Mouse (Mus musculus) hindbrain, embryonic 14.5 days (tissue): ENCODE results near the gene Chsy1. TPM values are rescaled to one million over a fixed set of nuclear protein-coding genes. Genes with fewer than 3 reads are reported as not detected.

Source experiments
- ATAC-seq: fragments of 200-750 bp; cut with Nextera tagmentation; 2 replicates; pipeline ENCODE4 v1.8.0; 2017; ENCODE audit warnings: moderate number of reproducible peaks, mild to moderate bottlenecking, moderate TSS enrichment, moderate library complexity; ENCODE audit not compliant: low FRiP score
- DNase-seq: peaks from one replicate; pipeline ENCODE4 v3.0.0-alpha.2; 2015; ENCODE audit warnings: low spot score
- H3K27ac ChIP-seq: fragments of 300-500 bp; sonication (generic); 2 replicates; pipeline ENCODE4 v1.5.1; 2014; ENCODE audit warnings: mild to moderate bottlenecking, moderate library complexity
- H3K27me3 ChIP-seq: fragments of 300-500 bp; sonication (generic); 2 replicates; pipeline ENCODE4 v1.6.1; 2014; ENCODE audit warnings: mild to moderate bottlenecking, low read length, mixed read lengths; ENCODE audit not compliant: control insufficient read depth, insufficient read depth
- H3K36me3 ChIP-seq: fragments of 300-500 bp; sonication (generic); replicated peaks from 2 replicates; pipeline ENCODE4 v1.6.1; 2014; ENCODE audit not compliant: control insufficient read depth, insufficient read depth
- H3K4me1 ChIP-seq: fragments of 300-500 bp; sonication (generic); replicated peaks from 2 replicates; pipeline ENCODE4 v1.6.1; 2014; ENCODE audit warnings: antibody characterized with exemption, low read length, mixed read lengths; ENCODE audit not compliant: control insufficient read depth, insufficient read depth
- H3K4me2 ChIP-seq: fragments of 300-500 bp; sonication (generic); replicated peaks from 2 replicates; pipeline ENCODE4 v1.6.1; 2014; ENCODE audit warnings: mild to moderate bottlenecking, moderate library complexity
- H3K4me3 ChIP-seq: fragments of 300-500 bp; sonication (generic); replicated peaks from 2 replicates; pipeline ENCODE4 v1.5.1; 2014; ENCODE audit warnings: mild to moderate bottlenecking, low read length
- H3K9ac ChIP-seq: fragments of 300-500 bp; sonication (generic); 2 replicates; pipeline ENCODE4 v1.6.1; 2014
- H3K9me3 ChIP-seq: fragments of 300-500 bp; sonication (generic); 2 replicates; pipeline ENCODE4 v1.6.1; 2016; ENCODE audit warnings: low read length; ENCODE audit not compliant: control insufficient read depth
- WGBS: fragments of 180-500 bp; shearing (Covaris S2); extraction: QIAGEN DNeasy Blood & Tissue Kit; methylation state at CpG from one replicate; pipeline ENCODE4 v1.1.7; 2014; 5-methylcytosine and 5-hydroxymethylcytosine counted together
- polyA plus RNA-seq: library from polyadenylated mRNA; unstranded; fragments of >200 nt; fragmentation: Nextera tagmentation; extraction: Ambion mirVana; gene quantifications from 2 replicates; pipeline ENCODE4 v1.2.1, GENCODE M21; 2014

Gene Chsy1
- polyA plus RNA-seq, 1 experiment from 2014 or later, result 17.2 TPM

- DNase-seq (no peak), ATAC-seq (no peak)
- Histone ChIP-seq H3K4me1 (no peaks in the 10 kb centered on the region), H3K27me3 (no peaks in the 10 kb centered on the region), H3K4me2 (no peak overlapping the region), H3K9me3 (no peaks in the 10 kb centered on the region), H3K27ac (no peak overlapping the region), H3K9ac (no peak overlapping the region), H3K4me3 (no peak overlapping the region), H3K36me3 (peaks cover 48% of the 10 kb centered on the region)
- 90% methylated on average over 6 of the region's 6 CpGs for WGBS
Measured at GRCm38 (mm10) chr7:66175738-66176137, 66.4 kb downstream of the Chsy1 start.

GRCm38 (mm10) chr7:66176256-66176655, 66.9 kb downstream of the Chsy1 start:
- H3K27ac ChIP-seq, result no peak overlapping the region
- H3K4me2 ChIP-seq, result no peak overlapping the region
- no peaks in the 10 kb centered on the region for H3K27me3 ChIP-seq
- WGBS, result 94% methylated on average over 4 of the region's 4 CpGs
- H3K9ac ChIP-seq, result no peak overlapping the region
- no peak for ATAC-seq
- H3K36me3 ChIP-seq, result peaks cover 42% of the 10 kb centered on the region
- no peak for DNase-seq
- H3K4me3 ChIP-seq, result no peak overlapping the region
- no peaks in the 10 kb centered on the region for H3K9me3 ChIP-seq
- no peaks in the 10 kb centered on the region for H3K4me1 ChIP-seq

- Histone ChIP-seq H3K4me1 (no peaks in the 10 kb centered on the region), H3K27ac (no peak overlapping the region), H3K27me3 (no peaks in the 10 kb centered on the region), H3K4me3 (no peak overlapping the region), H3K36me3 (peaks cover 36% of the 10 kb centered on the region), H3K9ac (no peak overlapping the region), H3K9me3 (no peaks in the 10 kb centered on the region), H3K4me2 (no peak overlapping the region)
- DNase-seq, result no peak
- no peak for ATAC-seq
- 85% methylated on average over 4 of the region's 4 CpGs for WGBS
Measured at GRCm38 (mm10) chr7:66176929-66177328, 67.6 kb downstream of the Chsy1 start.

GRCm38 (mm10) chr7:66178101-66178500, 68.8 kb downstream of the Chsy1 start:
- DNase-seq (no peak), ATAC-seq (no peak)
- Histone ChIP-seq H3K27me3 (no peaks in the 10 kb centered on the region), H3K36me3 (peaks cover 25% of the 10 kb centered on the region), H3K27ac (no peak overlapping the region), H3K4me3 (no peak overlapping the region), H3K4me1 (no peaks in the 10 kb centered on the region), H3K9me3 (no peaks in the 10 kb centered on the region), H3K4me2 (no peak overlapping the region), H3K9ac (no peak overlapping the region)
- 85% methylated on average over 6 of the region's 6 CpGs for WGBS

GRCm38 (mm10) chr7:66179120-66179581, 69.8 kb downstream of the Chsy1 start:
- H3K4me1 ChIP-seq, result no peaks in the 10 kb centered on the region
- DNase-seq (no peak), ATAC-seq (no peak)
- H3K9me3 ChIP-seq, result no peaks in the 10 kb centered on the region
- H3K36me3 ChIP-seq, result peaks cover 16% of the 10 kb centered on the region
- no peak overlapping the region for H3K9ac ChIP-seq
- H3K27me3 ChIP-seq, result no peaks in the 10 kb centered on the region
- H3K4me2 ChIP-seq, result no peak overlapping the region
- H3K27ac ChIP-seq, result no peak overlapping the region
- 57% methylated on average over 10 of the region's 10 CpGs for WGBS
- no peak overlapping the region for H3K4me3 ChIP-seq

- ATAC-seq (no peak), DNase-seq (no peak)
- Histone ChIP-seq H3K4me3 (no peak overlapping the region), H3K4me2 (no peak overlapping the region), H3K9ac (no peak overlapping the region), H3K9me3 (no peaks in the 10 kb centered on the region), H3K27me3 (no peaks in the 10 kb centered on the region), H3K27ac (no peak overlapping the region), H3K4me1 (no peaks in the 10 kb centered on the region), H3K36me3 (peaks cover 11% of the 10 kb centered on the region)
- WGBS, result 84% methylated on average over 7 of the region's 7 CpGs
Measured at GRCm38 (mm10) chr7:66179711-66180110, 70.4 kb downstream of the Chsy1 start.

GRCm38 (mm10) chr7:66180260-66180659, 70.9 kb downstream of the Chsy1 start:
- Histone ChIP-seq H3K4me2 (no peak overlapping the region), H3K27ac (no peak overlapping the region)
- ATAC-seq, result no peak

GRCm38 (mm10) chr7:66180711-66181365, 71.5 kb downstream of the Chsy1 start:
- ATAC-seq, result no peak
- no peak overlapping the region for H3K27ac ChIP-seq
- H3K27me3 ChIP-seq, result no peaks in the 10 kb centered on the region
- no peaks in the 10 kb centered on the region for H3K4me1 ChIP-seq
- WGBS, result 86% methylated on average over 10 of the region's 10 CpGs
- no peak overlapping the region for H3K4me2 ChIP-seq
- no peak overlapping the region for H3K9ac ChIP-seq
- H3K4me3 ChIP-seq, result no peak overlapping the region
- no peak for DNase-seq
- H3K9me3 ChIP-seq, result no peaks in the 10 kb centered on the region
- peaks cover 2% of the 10 kb centered on the region; the same call in 1 of the 2 replicates for H3K36me3 ChIP-seq

More at GRCm38 (mm10) chr7:66180260-66180659, 70.9 kb downstream of the Chsy1 start:
- WGBS, result 84% methylated on average over 3 of the region's 3 CpGs
- Histone ChIP-seq H3K27me3 (no peaks in the 10 kb centered on the region), H3K4me3 (no peak overlapping the region), H3K9ac (no peak overlapping the region), H3K4me1 (no peaks in the 10 kb centered on the region), H3K9me3 (no peaks in the 10 kb centered on the region), H3K36me3 (peaks cover 8% of the 10 kb centered on the region)
- DNase-seq, result no peak

GRCm38 (mm10) chr7:66182075-66182715, 72.9 kb downstream of the Chsy1 start:
- Histone ChIP-seq H3K4me2 (no peak overlapping the region), H3K9me3 (no peaks in the 10 kb centered on the region), H3K9ac (no peak overlapping the region), H3K36me3 (no peaks in the 10 kb centered on the region), H3K4me1 (no peaks in the 10 kb centered on the region), H3K27ac (no peak overlapping the region), H3K27me3 (no peaks in the 10 kb centered on the region), H3K4me3 (no peak overlapping the region)
- 81% methylated on average over 7 of the region's 7 CpGs for WGBS
- no peak for DNase-seq
- no peak for ATAC-seq
